Mouse (Mus musculus) heart, adult 2 months (tissue): ENCODE measurements at regions not wholly inside any gene's neighbourhood (a gene's known extent, or its start where the extent isn't known, plus 50 kb on each side); places are given as distances from the start of the nearest gene placed in this dataset.

Experiments used
- CTCF ChIP-seq: fragments of 200-600 bp; IDR thresholded peaks from 2 replicates; pipeline ENCODE4 v1.8.1; 2022; ENCODE audit warnings: antibody characterized with exemption, mild to moderate bottlenecking, moderate library complexity
- POLR2A ChIP-seq: fragments of 200-500 bp; IDR thresholded peaks from 2 replicates; pipeline ENCODE4 v1.6.1; 2011; ENCODE audit warnings: mild to moderate bottlenecking, low read depth, low read length, control low read depth; ENCODE audit not compliant: insufficient read depth

DNA sequence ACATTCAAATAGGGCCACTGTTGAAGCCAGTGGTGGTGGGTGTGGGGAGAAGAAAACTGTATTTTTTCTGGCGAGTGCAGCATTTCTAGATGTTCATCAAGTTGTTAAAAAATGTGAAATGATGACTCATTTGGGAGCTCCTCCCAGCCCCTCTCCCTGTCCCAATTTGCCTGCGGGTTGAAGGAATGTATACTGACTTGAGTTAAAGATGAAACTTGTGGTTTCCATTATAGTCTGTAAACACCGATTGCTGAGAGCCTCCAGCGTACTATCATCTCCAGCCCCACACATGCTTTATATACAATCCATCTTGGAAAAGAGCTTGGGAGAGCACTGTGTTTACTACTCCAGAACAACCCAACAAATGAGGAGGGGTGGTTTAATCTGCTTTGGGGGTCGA is 258.9 kb upstream of the Jag1 start:
- TF ChIP-seq POLR2A = no peak
- no peak for TF ChIP-seq CTCF
